Mouse (Mus musculus) lung, postnatal 25 days (tissue): ENCODE data around the gene Rhobtb3.
A peak's percentile ranks its signal among the peaks of the same experiment; 100 is the strongest.
"Not testable (repeated sequence)": the region's sequence is repeated elsewhere in the genome, so short reads cannot be mapped to it uniquely, and the experiment has no call there.

ENCODE experiments used
- DNase-seq: peaks from one replicate; pipeline ENCODE4 v3.0.0; 2022; ENCODE audit warnings: low spot score

The Rhobtb3 gene

DNA sequence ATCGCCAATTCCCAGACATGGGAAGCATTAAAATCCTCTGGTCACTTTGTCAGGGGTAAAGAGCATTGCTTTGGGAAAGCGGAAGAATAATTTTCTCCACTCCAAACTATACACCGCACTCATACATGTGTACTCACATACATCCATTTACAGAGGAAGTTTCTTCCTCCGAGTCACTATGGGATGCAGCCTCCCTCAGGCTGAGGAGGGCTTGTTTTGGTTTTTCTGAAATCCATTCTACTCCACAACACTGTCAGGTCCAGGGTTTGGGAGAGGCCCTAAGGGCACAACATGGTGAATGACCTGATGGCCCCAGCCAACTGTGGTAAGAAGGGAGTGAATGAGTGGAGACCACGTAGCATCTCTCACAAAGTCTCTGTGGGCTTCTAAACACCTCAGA, 14.7 kb downstream of the Rhobtb3 start:
- DNase-seq = not testable (repeated sequence)

DNA sequence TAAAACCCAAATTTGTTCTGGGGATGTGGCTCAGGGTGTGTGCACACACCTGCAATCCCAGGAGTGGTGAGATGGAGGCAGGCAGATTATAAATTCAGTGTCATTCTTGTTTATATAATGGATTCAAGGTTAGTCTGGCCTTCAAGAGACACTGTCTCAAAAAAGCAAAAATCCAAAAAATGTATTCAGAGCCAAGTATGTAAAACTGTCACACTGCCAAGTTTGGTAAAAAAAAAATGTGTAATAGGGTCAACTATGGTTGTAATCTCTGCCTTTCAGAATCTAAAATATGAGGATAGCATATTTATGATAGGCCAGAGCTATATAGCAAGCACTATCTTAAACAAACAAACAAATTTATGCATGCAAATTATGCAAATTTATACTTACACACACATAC, 15.8 kb downstream of the Rhobtb3 start:
- DNase-seq = no peak

GRCm38 (mm10) chr13:75914151-75914550, 29.6 kb downstream of the Rhobtb3 start:
- no peak for DNase-seq

DNA sequence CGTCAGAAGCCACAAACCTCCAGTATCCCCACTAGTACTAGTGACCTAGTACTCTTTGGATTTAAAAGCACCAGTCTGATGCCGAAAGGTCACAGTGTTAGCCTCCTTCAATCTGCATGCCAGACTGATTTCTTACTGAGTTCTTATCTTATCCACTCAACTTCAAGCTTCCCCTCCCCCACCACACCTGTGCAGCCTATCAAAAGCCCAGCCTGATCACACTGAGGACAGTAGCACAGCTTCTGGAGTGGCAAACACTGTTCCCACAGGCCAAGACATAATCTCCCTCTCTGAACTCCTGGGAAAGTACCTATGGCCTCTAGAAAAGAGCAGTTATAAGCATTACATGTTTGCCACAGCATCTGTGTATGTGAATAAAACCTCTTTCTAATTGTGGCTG, 35.5 kb downstream of the Rhobtb3 start:
- DNase-seq = no peak

- no peak for DNase-seq
Measured at GRCm38 (mm10) chr13:75907133-75907532, 36.6 kb downstream of the Rhobtb3 start.

DNA sequence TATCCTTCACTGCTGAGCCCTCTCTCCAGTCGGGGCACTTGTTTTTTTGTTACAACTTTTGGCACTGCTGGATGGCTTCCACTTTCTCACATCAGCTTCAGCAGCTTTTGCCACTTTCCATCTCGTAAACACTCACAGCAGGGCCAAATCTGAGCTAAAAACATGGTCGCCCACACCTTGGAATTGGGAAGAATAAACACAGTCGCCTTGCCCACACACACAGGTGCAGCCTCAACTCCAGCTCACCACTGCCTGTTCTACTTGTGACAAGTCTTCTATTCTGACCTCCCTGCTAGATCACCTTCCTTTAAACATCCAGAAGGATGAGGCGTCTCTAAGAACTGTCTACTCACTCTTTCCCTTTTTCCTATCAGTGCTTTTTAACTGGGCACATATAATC, 39.1 kb downstream of the Rhobtb3 start:
- DNase-seq = no peak

DNA sequence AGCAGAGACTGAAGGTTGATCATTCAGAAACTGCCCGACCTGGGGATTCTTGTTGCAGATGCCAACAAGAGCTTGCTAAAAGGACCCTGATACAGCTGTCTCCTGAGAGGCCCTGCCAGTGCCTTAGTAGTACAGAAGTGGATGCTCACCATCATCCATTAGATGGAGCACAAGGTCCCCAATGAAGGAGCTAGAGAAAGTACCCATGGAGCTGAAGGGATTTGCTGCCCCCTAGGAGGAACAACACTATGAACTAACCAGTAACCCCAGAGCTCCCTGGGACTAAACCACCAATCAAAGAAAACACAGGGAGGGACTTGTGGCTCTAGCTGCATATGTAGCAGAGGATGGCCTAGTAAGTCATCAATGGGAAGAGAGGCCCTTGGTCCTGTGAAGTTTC, 42.8 kb downstream of the Rhobtb3 start:
- not testable (repeated sequence) for DNase-seq

GRCm38 (mm10) chr13:75892876-75893275, 50.8 kb downstream of the Rhobtb3 start:
- DNase-seq = no peak

DNA sequence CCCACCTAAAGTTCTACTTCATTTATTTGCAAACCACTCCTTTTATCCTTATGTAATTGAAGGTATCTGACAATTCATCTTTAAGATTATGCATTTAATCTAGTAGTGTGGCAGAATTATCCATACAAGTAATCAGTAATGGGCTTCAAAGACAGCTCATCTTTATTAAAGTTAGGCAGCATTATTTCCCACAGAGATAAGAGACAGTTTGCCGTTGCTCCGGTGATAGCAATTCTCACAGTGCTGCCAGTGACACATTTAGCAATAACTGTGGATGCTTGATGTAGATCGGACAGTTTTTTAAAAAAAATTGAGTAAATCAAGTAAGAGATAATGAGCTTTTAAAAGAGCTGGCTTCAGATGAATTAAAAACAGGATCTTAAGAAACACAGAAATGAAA, 51.4 kb downstream of the Rhobtb3 start:
- no peak for DNase-seq

DNA sequence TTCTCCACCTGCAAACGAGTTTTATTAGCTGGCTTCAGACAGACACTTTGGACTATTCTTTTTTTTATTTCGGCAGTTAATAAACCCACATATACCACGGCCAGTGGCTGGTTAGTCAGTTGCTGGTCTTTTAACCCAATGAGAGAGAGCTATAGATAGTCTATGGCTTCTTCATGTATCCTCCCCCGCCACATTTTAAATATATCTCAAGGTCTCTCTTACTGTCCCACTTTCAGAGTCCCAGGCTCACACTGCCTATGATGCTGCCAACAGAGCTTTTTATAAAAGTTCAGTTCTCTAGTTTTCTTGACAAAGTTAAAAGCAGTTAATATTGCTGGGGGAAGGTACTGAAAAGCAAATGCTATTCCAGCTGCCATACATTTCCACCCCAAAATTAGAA, 51.9 kb downstream of the Rhobtb3 start:
- DNase-seq = no peak

GRCm38 (mm10) chr13:75883792-75884191, 59.9 kb downstream of the Rhobtb3 start:
- DNase-seq = no peak

DNA sequence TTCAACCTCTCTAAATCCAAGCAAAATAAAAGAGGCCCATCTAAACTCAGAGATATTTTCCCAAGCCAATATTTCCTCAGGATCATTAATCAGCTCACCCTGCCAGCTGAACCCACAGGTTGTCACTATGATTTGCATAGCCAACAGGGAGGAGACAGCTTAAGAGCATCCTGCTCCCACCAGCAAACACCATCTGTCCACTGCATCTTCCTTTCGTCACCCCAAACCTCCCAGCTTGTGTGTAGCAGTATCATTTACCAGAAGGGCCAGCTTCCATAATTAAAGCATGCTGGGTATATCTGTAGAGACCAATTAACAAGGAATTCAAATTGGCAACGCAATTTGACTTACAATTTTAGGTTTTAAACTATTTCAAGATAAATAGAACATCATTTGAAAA, 63.2 kb downstream of the Rhobtb3 start:
- DNase-seq = no peak

DNA sequence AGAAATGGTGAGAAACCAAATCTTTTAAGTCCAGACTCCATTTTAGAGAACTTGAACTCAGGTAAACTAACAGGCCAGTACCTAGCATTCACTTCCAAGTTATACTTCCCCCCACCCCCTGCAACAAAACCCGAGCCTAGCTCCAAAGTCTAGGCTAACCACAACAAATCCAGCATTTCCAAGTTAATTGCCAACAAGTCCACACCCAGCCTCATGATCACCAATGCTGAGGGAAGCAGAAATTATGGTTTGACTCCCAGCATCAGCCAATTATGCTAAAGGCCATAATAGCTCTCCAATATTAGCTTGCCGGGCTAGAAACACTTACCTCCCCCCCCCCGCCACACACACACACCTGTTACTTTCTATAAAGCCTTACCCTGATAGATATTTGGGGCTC, 64.0 kb downstream of the Rhobtb3 start:
- DNase-seq = no peak

- peak; percentile 72 for DNase-seq
Measured at GRCm38 (mm10) chr13:75877907-75878306, 65.8 kb downstream of the Rhobtb3 start.

GRCm38 (mm10) chr13:75876592-75876991, 67.1 kb downstream of the Rhobtb3 start:
- peak; percentile 10 for DNase-seq

DNA sequence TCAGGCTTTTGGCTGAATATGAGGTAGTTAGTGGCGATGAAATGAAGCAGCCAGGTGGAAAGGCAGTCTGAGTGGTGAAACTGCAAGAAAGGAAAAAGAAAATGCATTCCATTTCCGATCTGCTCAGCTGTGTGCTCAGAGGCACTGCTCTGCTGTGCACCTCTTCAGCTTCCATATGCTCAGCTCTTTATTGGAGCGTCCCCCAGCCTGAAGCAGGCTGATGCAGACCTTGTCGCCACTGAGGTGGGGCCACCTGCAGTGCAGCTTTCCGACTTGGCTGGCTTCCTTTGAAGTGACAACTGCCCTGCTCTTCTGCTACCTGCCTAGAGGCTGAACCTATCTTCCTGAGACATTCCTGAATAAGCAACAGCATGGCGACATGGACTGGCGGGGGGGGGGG, 67.5 kb downstream of the Rhobtb3 start:
- DNase-seq = not testable (repeated sequence)

GRCm38 (mm10) chr13:75874608-75875376, 68.9 kb downstream of the Rhobtb3 start:
- DNase-seq = peak; percentile 38

GRCm38 (mm10) chr13:75867876-75868275, 75.8 kb downstream of the Rhobtb3 start:
- no peak for DNase-seq

DNA sequence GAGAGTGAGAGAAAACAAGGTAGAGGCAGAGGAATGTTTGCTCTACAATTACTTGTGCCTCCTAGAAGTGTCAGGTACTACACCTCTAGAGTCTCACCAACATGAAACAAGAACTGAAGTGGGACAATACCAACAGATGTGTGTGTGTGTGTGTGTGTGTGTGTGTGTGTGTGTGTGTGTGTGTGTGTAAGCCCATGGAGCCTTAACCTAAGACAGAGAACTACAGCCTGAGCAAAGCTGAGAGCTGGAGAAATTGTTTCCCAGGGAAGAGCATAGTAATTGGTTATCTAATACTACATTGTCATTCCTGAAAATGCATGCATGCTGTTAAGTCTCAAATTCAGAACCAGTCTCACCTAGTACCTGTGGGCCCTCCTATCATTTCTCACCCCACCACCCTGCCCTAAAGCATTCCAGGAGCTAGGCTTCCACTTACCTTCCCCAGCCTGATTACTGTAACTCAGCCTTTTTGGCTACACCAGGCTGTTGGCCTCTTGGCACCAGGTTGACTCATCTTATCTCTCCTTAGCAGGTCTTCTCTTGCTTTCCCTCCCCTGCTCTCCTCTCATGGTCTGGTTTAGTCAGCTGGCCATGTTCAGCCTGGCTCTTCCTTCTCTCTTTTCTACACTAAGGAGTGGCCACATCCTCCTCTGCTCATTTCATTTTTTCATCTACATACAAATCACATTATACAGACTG, 78.1 kb downstream of the Rhobtb3 start:
- no peak for DNase-seq

GRCm38 (mm10) chr13:75859264-75859844, 84.4 kb downstream of the Rhobtb3 start:
- no peak for DNase-seq

DNA sequence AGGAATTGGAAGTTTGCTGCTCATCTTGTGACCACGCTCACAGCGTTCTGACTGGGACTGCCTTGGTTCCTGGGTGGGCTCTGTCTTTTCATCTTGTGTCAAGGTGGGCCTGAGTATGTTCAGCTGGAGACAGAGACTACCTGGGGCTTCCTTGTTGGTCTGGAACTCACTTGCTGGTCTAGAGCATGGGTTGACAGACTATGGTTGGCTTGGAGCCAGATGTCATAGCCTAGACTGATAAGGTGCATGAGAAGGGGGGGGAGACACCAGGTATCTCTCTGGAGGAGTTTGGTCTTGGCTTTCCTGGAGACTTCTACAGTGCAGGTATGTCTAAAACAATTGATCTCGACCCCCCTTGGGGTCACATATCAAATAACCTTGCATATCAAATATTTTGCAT, 90.6 kb downstream of the Rhobtb3 start:
- DNase-seq = no peak

DNA sequence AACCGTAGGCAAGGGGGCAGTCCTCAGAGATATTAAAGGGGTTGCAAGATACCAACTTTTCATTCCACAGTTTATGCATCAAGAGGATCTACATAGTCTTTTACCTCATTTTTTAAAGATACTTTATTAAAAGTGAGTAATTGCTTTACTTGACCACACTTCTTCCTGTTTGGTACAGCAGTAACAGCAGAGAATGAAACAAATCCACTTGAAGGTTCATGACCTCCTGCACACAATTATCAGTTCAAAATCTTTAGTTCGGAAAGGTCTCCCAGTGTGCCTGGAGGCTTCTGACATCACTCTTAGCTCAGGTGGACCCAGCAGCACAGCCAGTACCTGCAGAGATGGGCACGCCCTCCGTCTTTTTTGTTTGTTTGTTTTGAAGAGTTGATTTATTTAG, 91.7 kb downstream of the Rhobtb3 start:
- no peak for DNase-seq

- no peak for DNase-seq
Measured at GRCm38 (mm10) chr13:75847027-75847426, 96.7 kb downstream of the Rhobtb3 start.
